Mouse (Mus musculus) monocyte, adult 2 months (primary cell): ENCODE measurements around the gene Scrt2.
A peak's percentile ranks its signal among the peaks of the same experiment; 100 is the strongest.

ENCODE experiments used
- DNase-seq, 2 experiments: peaks; one replicate each; pipeline ENCODE4 v3.0.0; 2022; ENCODE audit warnings: low spot score in 2 of 2, low read depth in 1 of 2

Scrt2 gene

DNA sequence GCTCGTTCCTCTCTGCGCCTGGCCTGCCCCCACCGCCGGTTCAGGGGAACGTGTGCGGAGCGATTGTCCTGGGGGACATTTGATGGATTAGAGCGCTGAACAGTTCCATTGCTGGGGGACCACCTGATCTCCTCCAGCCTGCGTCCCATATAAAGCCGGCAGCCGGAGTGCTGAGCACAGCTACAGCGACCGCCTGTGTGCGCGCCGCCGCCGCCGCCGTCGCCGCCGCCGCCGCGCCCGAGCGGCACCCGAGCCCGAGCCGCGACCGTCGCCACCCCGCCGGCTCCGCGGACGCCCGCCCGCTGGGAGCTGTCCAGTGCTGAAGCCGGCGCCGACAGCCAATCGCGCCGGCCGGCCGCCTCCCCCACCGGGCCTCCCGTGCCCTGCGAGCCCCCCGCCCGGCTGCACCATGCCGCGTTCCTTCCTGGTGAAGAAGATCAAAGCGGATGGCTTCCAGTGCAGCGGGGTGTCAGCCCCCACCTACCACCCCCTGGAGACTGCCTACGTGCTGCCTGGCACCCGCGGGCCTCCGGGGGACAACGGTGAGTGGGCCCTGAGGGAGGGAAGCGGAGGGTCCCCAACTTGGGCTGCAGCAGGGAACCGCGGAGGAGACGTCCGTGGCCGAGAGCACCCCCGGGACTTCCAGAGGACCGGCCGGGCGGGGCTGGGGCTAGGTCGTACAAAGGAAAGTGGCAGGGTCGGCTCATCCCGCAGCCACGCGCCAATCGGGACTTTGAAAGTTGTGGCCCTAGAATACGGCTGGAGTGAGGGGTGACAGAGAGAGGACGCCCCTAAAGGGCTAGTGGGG, 516 bp downstream of the Scrt2 start:
- peak in 1 of 2 experiments; percentile 18 for DNase-seq

DNA sequence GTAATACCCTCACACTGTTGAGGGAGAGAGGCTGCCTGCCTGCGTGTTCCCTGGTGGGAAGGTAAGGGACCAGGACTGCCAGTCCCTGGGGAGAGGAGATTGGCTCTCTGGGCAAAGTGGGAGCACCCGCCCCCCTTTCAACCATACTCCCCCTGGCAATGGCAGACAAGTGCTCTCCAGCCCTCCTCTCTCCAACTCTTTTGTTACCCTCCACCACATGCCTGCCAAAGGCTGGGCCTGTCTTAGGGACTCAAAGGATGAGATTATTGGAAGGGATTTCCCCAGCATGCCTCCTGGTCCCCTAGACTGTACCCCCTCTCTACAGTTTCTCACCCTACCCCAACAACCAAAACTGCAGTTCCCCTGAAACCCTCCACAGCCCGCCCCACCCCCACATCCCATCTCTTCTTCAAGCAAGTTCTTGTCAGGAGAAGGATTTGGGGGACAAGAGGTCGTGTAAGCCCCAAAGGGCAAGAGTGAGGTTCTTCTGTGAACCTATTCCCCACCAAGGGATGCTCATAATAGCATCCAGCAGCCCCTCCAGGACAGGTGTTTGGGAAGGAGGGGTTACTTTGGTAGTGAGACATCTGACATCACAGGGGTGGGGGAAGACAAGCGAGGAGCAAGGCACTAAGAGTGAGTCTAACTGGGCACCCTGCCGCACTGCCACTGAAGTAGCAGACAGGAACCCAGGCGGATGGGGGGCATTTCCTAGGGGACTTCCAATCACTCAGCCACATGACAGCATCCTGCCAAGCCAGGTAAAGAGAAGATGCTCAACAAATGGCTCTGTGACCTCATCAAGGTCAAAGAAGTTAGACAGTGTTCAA, 1.3 kb downstream of the Scrt2 start:
- DNase-seq = no peak

DNA sequence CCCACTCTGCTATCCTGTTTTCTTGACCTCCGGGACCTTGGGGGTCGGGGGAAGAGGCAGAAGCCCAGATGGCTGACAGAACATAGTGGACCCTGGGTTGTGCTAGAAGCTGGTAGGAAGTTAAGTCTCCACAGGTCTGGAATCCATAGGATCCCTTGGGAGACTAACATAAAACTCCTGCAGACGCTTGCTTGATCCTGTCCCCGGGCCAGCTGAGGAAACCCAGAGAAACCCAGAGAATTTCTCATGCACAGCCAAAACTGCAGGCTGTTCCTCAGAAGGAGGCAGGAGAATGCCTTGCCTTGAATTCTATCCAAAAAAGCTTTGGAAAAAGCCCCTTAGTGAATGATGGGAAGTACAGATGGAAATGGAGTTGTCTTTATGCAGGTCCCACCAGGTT, 2.1 kb downstream of the Scrt2 start:
- no peak for DNase-seq

DNA sequence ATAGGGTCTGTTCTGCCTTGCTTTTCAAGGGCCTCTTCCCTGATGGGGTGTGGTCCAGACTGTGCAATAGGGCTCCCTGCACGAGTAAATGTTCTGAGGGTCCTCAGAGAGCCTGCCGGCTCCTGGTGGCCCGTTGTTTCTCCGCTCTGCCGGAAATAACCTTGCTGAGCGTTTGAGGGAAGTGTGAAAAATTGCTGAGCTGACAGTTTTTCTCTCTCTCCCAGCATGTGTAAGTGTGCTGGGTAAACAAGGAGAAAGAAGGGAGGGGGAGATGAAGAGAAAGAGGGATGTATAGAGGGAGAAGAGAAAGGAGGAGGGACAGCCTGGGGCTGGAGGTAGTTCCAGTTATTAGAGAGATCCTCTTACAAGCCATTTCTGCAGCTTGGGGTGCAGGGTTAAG, 3.0 kb downstream of the Scrt2 start:
- DNase-seq = no peak

DNA sequence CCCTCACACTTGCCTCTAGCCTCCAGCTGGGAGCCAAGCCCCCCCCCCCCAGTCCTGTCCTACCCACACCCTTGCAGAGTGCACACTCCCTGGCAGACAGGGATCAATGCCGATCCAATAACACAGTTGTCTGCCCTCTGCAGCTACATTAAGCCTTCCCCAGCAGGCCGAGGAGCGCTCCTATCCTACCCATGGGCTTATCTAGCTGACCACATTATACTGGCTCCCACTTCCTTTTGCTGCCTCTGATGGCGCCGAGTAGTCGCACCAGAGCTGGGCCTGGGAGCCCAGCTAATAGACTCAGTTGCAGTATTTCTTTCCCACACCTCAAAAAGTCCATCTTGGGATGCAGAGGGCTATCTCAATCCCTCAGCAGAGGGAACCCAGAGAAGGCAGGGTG, 4.1 kb downstream of the Scrt2 start:
- DNase-seq = no peak

DNA sequence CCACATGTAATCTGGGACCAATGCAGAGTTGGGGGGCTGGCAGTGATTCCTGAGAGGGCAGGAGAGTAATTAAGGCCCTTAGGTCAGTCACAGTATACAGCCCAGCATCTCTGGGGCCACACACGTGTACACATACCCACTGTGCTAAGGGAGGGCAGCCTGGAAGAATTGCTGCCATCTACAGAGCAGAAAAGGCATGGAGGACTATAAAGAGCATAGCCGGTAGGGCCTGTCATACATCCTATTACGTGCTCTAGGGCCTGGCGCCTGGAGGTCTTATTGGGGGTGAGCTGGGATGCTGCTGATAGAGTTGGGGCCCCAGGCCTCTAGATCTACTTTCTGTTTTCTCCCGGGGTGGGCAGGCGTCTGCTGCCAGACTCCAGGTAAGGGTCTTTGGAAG, 5.1 kb downstream of the Scrt2 start:
- DNase-seq = no peak

DNA sequence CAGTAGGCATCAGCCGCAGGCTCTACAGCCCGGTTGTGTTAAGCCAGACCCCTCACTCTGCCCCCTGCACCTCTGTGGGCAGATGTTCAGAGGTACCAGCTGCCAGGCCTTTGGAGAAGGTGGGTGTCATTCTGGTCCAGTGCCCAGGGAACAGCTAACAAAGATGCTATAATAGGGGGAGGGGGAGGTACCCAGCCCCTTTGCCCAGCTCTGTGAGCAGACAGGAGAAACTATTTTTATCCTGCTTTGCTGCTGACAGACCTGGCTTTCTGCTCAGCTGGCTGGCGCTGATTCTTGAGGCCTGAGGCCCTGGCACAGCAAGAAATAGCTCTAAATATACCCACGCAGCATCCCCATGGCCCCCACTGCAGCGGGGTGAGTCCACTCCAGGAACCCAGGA, 5.8 kb downstream of the Scrt2 start:
- no peak for DNase-seq

DNA sequence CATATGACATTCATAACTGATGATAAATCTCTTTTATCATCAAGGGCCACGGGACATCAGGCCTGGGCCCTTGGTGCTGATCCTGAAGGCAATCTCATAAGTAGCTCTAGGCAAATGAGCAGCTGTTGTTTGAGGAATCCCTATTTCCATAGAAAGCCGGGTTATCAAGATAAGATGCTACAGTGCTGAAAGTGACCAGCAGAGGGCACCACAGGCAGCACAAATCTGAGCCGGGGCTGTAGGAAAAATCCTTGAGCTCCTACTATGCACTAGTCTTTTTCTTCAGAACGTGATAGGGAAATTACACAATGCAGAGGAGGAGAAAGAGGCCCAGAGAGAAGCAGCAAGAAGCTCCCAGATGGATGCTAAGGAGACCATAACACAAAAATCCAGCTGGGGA, 7.7 kb downstream of the Scrt2 start:
- peak in 1 of 2 experiments; percentile 12 for DNase-seq

DNA sequence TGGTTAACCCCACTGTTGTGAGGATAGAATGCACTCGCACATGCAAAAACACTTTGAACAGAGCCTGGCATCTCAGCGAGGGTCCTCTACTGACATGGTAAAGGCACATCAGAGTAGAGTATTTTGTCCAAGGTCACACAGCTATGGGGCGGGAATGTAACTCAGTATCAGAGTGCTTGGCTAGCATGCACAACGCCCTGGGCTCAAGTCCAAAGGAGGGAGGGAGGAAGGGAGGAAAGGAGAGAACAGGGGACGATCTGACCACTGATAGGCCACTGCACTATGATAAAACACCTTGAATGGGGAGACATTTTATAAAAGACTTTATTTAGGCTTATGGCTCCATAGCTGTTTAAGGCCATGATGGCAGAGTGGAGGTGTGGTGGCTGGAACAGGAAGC, 8.3 kb downstream of the Scrt2 start:
- DNase-seq = no peak

DNA sequence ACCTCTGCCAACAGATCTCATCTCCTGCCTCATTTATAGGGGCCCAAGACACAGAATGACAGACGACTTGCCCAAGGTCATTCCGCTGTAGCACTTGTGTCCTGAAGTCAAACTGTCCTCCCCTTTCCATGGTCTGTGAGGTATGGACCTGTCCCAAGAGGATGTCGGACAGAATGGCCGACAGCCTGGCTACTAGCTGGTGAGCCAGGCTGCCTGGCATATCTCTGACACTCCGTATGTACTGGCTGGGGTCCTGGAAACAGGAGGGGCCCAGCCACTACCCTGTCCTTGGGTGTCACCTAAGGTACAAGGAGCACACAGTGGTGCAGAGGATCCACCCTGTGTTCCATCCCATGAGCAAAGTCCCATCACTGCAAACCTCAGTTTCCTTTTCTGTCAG, 9.2 kb downstream of the Scrt2 start:
- DNase-seq = no peak

DNA sequence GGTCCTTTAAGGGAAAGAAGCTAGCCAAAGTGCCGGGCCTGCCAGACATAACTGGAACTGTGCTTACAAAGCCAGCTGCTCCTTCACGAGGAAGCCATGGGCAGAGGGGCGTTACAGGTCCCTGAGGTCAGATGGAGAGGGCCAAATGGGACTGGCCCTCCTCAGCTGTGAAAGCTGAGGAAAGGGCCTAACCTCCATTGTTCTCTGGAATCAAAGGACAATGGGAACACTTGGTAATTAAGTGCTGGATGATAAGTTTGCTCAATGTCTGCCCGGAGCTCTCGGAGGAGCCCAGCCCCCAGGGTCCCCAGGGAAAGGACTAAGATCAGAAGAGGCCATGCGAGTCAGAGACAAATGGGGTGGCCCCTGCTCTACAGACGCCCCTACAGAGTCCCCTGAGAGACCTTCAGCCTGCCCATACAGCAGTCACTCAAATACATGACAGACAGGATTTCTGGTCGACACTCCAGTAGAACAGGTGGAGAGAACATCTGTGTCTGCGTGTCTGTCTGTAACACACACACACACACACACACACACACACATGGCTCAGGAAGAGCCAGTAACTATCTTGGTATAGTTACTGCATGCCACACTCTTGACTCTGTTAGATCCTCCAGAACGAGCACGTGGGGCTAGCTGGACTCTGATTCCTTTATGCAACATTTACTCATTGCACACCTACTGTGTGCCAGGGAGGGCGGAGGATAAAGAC, 10.2 kb downstream of the Scrt2 start:
- DNase-seq = no peak

DNA sequence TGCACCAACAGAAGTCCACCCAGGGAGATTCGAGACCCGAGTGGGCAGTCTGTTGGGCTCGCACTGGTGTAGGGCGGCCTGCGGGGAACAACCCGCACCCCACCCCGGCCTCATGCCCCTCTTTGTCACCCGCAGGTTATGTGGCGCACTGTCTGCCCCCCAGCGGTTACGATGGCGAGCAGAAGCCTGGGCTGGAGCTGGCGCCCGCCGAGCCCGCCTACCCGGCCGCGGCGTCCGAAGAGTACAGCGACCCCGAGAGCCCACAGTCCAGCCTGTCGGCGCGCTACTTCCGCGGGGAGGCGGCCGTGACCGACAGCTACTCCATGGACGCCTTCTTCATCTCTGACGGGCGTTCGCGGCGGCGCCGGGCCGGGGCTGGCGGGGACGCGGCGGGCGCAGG, 11.6 kb downstream of the Scrt2 start:
- no peak for DNase-seq

DNA sequence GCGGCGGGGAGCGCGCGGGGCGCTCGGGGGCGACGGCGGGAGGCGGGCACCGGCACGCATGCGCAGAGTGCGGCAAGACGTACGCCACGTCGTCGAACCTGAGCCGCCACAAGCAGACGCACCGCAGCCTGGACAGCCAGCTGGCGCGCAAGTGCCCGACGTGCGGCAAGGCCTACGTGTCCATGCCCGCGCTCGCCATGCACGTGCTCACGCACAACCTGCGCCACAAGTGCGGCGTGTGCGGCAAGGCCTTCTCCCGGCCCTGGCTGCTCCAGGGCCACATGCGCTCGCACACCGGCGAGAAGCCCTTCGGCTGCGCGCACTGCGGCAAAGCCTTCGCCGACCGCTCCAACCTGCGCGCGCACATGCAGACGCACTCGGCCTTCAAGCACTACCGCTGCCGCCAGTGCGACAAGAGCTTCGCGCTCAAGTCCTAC, 12.0 kb downstream of the Scrt2 start:
- no peak for DNase-seq

DNA sequence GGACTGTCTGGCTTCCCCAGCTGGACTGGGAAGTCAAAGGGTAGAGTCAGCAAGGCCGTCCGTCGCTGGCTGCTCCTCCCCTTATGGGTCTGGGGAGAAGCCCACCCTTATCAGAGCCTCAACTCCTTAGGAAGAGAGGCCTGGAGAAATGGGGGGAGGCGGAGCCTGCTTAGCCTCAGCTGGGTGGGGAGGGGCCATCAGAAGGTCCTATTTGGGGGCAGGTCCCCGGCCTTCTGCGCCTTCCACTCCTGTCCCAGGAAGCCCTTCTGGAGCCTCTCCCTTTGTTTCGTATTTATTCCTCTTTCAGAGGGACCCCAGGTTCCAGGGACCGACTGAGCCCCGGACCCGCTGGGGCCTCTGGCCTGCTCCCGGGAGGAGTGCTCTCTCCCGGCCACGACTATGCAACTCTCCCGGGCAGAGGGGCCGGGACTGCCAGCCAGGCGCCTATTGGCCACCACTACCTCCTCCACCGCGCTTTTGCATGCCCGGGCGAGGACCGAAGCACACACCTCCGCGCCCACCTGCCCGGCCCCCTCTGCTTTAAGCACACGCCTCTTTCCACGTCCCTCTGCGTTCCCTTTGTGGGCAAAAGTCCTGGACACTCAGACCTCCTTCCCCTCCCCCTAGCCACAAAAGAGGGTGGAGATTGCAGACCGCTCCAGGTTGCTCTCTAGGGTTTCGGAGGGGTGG, 13.7 kb downstream of the Scrt2 start:
- no peak for DNase-seq

DNA sequence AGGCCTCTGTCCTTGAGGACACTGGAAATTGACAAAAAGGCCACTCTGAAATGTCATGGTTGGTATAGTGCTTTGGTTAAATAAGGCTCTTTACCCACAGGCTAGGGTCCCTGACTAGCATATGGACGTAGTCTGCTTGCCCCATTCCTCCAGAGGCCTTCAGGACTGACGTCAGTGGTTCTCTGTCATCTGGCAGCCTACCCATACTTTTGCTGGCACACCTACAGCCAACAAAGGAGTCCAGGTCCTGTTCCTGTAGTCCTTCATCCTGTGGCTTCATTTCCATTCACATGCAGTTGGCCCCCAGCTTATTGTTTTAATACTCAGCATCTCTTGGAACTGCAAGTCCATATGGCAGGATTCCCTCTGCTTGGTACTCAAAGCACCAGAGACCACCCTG, 15.6 kb downstream of the Scrt2 start:
- DNase-seq = no peak

DNA sequence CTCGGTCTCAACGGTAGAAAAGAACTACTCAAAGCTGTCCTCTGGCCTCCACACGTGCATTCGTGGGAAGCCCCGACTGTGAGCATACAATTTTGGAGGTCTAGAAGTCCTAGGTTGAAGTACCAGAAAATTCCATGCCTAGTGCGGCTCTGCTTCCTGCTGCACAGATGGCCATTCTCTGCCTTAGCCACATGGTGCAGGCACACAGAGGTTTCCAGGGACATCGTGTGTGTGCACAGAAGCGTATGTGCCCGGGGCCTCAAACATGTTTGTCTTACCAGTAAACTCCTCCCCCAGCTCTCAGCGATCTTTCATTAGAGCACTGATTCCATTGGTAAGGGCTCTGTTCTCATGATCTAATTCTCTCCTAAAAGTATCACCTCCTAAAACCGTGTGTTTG, 16.6 kb downstream of the Scrt2 start:
- DNase-seq = no peak

DNA sequence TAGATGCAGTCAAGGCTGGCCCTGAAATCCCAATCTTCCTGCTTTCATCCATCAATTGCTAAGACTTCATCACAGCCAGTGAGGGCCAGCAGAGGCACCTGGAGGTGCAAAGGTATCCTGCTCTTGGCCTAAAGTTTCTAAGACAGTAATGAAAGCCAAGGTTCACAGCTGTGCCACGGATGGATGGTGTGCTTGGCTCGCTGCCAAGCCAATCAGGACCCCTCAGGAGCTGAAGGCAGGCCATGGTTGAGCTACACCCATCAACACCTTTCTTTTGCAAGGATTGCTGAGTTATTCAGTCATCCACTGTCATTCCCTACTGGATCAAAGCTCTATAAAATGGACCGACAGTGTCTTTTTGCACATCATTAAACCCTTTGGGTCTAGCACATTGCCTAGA, 18.2 kb downstream of the Scrt2 start:
- no peak for DNase-seq

DNA sequence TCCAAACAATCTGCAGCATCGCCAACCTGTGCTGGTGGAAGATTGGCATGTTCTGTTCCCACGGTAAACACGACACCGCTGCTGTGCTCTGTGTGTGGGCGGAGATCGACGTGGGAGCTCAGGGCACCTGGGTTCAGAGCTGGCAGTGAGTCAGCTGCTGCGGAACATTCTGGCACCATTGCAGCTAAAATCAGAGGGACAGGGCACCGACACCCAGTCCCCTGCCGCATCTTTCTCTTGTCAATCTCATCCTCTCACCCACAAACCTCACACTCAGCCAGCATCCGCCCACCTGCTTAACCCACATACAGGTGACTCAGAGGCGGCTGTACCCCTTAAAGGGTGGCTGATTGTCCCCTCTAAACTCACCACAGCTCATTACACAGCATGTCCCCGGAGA, 20.4 kb downstream of the Scrt2 start:
- DNase-seq = no peak

DNA sequence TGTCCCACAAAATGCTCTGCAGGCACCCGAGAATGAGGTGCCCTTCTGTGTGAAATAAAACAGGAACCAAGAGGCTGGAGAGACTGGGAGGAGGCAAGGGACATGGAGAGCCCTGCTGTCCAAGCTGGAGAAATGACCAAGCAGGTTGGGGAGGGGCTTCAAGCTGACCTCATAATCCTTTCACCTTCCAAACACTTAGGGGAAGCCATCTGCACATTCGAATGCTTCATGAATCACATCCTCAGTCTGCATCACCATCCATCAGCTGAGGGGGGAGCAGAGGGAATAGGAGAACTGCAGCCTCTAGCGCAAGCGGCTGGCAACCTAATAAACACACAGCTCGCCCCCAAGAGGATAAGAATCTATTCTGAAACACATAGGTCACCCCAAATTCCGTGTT, 21.0 kb downstream of the Scrt2 start:
- no peak for DNase-seq

DNA sequence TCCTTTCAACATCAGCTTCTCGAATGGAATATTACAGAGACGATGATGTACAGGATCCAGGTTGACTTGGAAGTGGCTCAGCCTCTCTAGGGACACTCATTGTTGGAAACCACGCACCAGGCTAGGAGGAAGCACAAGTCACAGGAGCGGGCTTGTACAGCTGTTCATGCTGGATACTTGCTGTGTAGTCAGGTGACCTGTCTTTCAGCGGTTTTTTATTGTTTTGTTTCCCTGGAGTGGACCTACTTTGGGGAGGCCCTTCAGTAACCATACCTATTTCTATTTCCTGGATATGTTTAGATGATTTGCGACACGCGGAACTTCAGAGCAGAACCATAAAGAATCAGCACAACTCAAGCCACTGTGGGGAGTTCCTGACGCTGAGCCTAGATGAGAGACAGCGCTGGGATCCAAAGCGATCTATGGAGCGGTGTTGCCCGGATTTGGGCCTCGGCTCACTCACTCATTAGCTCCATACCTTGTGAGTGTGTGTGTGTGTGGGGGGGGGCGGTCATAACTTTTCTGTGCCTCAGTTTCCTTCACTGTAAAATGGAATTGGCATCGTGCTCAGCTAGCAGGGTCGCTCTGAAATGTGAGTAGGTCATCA, 23.5 kb downstream of the Scrt2 start:
- no peak for DNase-seq
